ENCODE assay signal across 11 mouse cellular contexts in genomic region chr2:169695025-169695424, GRCm38 (mm10).
DNase-seq lines count a peak whose midpoint lies in the region; ATAC-seq and TF ChIP-seq lines count a peak whose summit lies in the region.
"Had no signal": no experiment of that assay in that cellular context is flagged by ENCODE, and none has a peak within 500 bp of the region (broad histone marks: within the 10 kb centered on the region; RNA-seq: fewer than 3 reads in every experiment).

No protein-coding gene starts in this region.

- peak; percentile 30 to 52 for DNase-seq in kidney, postnatal 4 days
- DNase-seq in kidney, adult 11 months, result no peak
- peak; percentile 80 for DNase-seq in liver, postnatal 0 days
- DNase-seq in thymus, postnatal 4 days, result peak; percentile 58
- no peak for DNase-seq in cerebellum, adult 18-20 months
- DNase-seq: cerebellum, adult 11-12 months; kidney, adult 2 months had no signal

- WGBS in intestine, embryonic 15.5 days, result 59% methylated on average over 9 of the region's 9 CpGs
- WGBS in liver, postnatal 0 days (ENCODE audit: insufficient replicate concordance), result 70% methylated on average over 9 of the region's 9 CpGs
- WGBS in heart, embryonic 11.5 days (ENCODE audit: insufficient replicate concordance), result 63% methylated on average over 9 of the region's 9 CpGs

- no peak for TF ChIP-seq CTCF in liver, postnatal 0 days (IDR thresholded peaks at IDR 0.05; ENCODE audit: low read depth)

- peaks cover 36% of the 10 kb centered on the region for H3K4me1 ChIP-seq in intestine, embryonic 15.5 days (replicated peaks)
- H3K4me1 ChIP-seq in liver, postnatal 0 days (ENCODE audit: insufficient read depth), result peaks cover 20% of the 10 kb centered on the region
- H3K4me1 ChIP-seq in heart, embryonic 11.5 days (ENCODE audit: control insufficient read depth, insufficient read depth, low read length), result peaks cover 18% of the 10 kb centered on the region; the same call in 1 of the 2 replicates
- H3K4me1 ChIP-seq: forebrain, embryonic 10.5 days had no signal

- no peaks in the 10 kb centered on the region for H3K27me3 ChIP-seq in intestine, embryonic 15.5 days (replicated peaks)
- no peaks in the 10 kb centered on the region for H3K27me3 ChIP-seq in liver, postnatal 0 days (ENCODE audit: insufficient read depth, low read length)
- no peaks in the 10 kb centered on the region for H3K27me3 ChIP-seq in heart, embryonic 11.5 days (ENCODE audit: control insufficient read depth, insufficient read depth, low read length)
- H3K27me3 ChIP-seq: limb, embryonic 13.5 days had no signal

- H3K4me2 ChIP-seq in intestine, embryonic 15.5 days (replicated peaks), result no peak overlapping the region; the same call in 1 of the 2 replicates
- H3K4me2 ChIP-seq in liver, postnatal 0 days (ENCODE audit: low read depth, low read length), result no peak overlapping the region
- H3K4me2 ChIP-seq in heart, embryonic 11.5 days, result no peak overlapping the region
- H3K4me2 ChIP-seq: limb, embryonic 13.5 days had no signal

- peak; percentile 85 for ATAC-seq in intestine, embryonic 15.5 days
- peak; percentile 89 for ATAC-seq in liver, postnatal 0 days
- no peak for ATAC-seq in heart, embryonic 11.5 days (replicated peaks; ENCODE audit: insufficient number of reproducible peaks, low FRiP score, low TSS enrichment)

- no peak overlapping the region for H3K9ac ChIP-seq in intestine, embryonic 15.5 days
- no peak overlapping the region for H3K9ac ChIP-seq in liver, postnatal 0 days (replicated peaks)
- no peak overlapping the region for H3K9ac ChIP-seq in heart, embryonic 11.5 days (ENCODE audit: low read depth, low read length)
- H3K9ac ChIP-seq: limb, embryonic 13.5 days had no signal

- TF ChIP-seq EP300 in liver, postnatal 0 days (IDR thresholded peaks at IDR 0.05; ENCODE audit: low read depth), result 0 out of 2 replicates have a peak, but pooled peaks have one; percentile 21

- H3K27ac ChIP-seq in intestine, embryonic 15.5 days, result 0 out of 2 replicates have a peak overlapping the region, but pooled peaks have one; percentile 36
- H3K27ac ChIP-seq in liver, postnatal 0 days (ENCODE audit: low read depth), result no peak overlapping the region
- no peak overlapping the region for H3K27ac ChIP-seq in heart, embryonic 11.5 days (ENCODE audit: low read depth, low read length)
- H3K27ac ChIP-seq: forebrain, embryonic 10.5 days; limb, embryonic 13.5 days had no signal

- no peaks in the 10 kb centered on the region for H3K9me3 ChIP-seq in intestine, embryonic 15.5 days
- no peaks in the 10 kb centered on the region for H3K9me3 ChIP-seq in liver, postnatal 0 days (ENCODE audit: low read length)
- no peaks in the 10 kb centered on the region for H3K9me3 ChIP-seq in heart, embryonic 11.5 days (replicated peaks; ENCODE audit: control insufficient read depth, low read length)
- H3K9me3 ChIP-seq: forebrain, embryonic 10.5 days; limb, embryonic 13.5 days had no signal

- no peaks in the 10 kb centered on the region for H3K36me3 ChIP-seq in intestine, embryonic 15.5 days
- no peaks in the 10 kb centered on the region for H3K36me3 ChIP-seq in liver, postnatal 0 days (replicated peaks; ENCODE audit: insufficient read depth, low read length)
- H3K36me3 ChIP-seq in heart, embryonic 11.5 days (ENCODE audit: control insufficient read depth, insufficient read depth, low read length), result no peaks in the 10 kb centered on the region
- H3K36me3 ChIP-seq: forebrain, embryonic 10.5 days; limb, embryonic 13.5 days had no signal

- H3K4me3 ChIP-seq in intestine, embryonic 15.5 days (replicated peaks), result no peak overlapping the region
- no peak overlapping the region for H3K4me3 ChIP-seq in liver, postnatal 0 days (ENCODE audit: low read depth, low read length)
- H3K4me3 ChIP-seq in heart, embryonic 11.5 days (ENCODE audit: low read depth, low read length), result no peak overlapping the region
- H3K4me3 ChIP-seq: forebrain, embryonic 10.5 days; limb, embryonic 13.5 days had no signal

Comparison
In these comparisons a context has a peak if more than half of its experiments do, and no peak if none do; other contexts are left out.
1. DNase-seq: peak in kidney, postnatal 4 days (2 of 2), liver, postnatal 0 days (single experiment) and thymus, postnatal 4 days (single experiment); none in kidney, adult 11 months (single experiment) and cerebellum, adult 18-20 months (0 of 2).